Mouse (Mus musculus) MEL (cell line): Measurements from ENCODE around the gene Ier3. TPM values are rescaled to one million over a fixed set of nuclear protein-coding genes. Genes with fewer than 3 reads are reported as not detected.
A peak's percentile ranks its signal among the peaks of the same experiment; 100 is the strongest.

Source experiments
- DNase-seq: peaks from one replicate; pipeline ENCODE4 v3.0.0; 2011; ENCODE audit warnings: low read depth, low spot score
- H3K27ac ChIP-seq: 2 replicates; pipeline ENCODE4 v1.5.1; 2012; ENCODE audit warnings: low read depth, mild to moderate bottlenecking, control low read depth, low read length, moderate library complexity; ENCODE audit not compliant: control insufficient read depth
- H3K27me3 ChIP-seq, 2 experiments: fragments of 150-350 bp in 1 of 2; sonication (generic) in 1 of 2; 2 replicates each; pipeline ENCODE4 v1.6.1; 2012; ENCODE audit warnings: low read length in 2 of 2, mild to moderate bottlenecking in 2 of 2, improper control_type of control experiment in 1 of 2, moderate library complexity in 1 of 2; ENCODE audit not compliant: insufficient read depth in 2 of 2, control insufficient read depth in 1 of 2
- H3K36me3 ChIP-seq, 2 experiments: 2 replicates each; pipeline ENCODE4 v1.6.1; 2012 to 2014; ENCODE audit warnings: low read length in 2 of 2, improper control_type of control experiment in 1 of 2, inconsistent platforms in 1 of 2, mild to moderate bottlenecking in 1 of 2; ENCODE audit not compliant: insufficient read depth in 2 of 2, control insufficient read depth in 1 of 2
- H3K4me1 ChIP-seq, 2 experiments: fragments of 150-350 bp in 1 of 2; sonication (generic) in 1 of 2; 2 replicates each; pipeline ENCODE4 v1.6.1; 2012; ENCODE audit warnings: low read length in 2 of 2, improper control_type of control experiment in 1 of 2, mild to moderate bottlenecking in 1 of 2; ENCODE audit not compliant: insufficient read depth in 2 of 2, control insufficient read depth in 1 of 2
- H3K4me3 ChIP-seq, 2 experiments: fragments of 150-350 bp in 1 of 2; sonication (generic) in 1 of 2; 2 replicates each; pipeline ENCODE4 v1.5.1; 2012; ENCODE audit warnings: low read depth in 2 of 2, low read length in 2 of 2, mild to moderate bottlenecking in 2 of 2, moderate library complexity in 2 of 2, control low read depth in 1 of 2, improper control_type of control experiment in 1 of 2; ENCODE audit not compliant: control insufficient read depth in 1 of 2, insufficient read depth in 1 of 2
- H3K79me2 ChIP-seq: 2 replicates; pipeline ENCODE4 v1.6.1; 2012; ENCODE audit warnings: mild to moderate bottlenecking, low read length, moderate library complexity; ENCODE audit not compliant: control insufficient read depth, poor library complexity, insufficient read depth
- H3K9ac ChIP-seq: 2 replicates; pipeline ENCODE4 v1.6.1; 2012; ENCODE audit warnings: low read depth, mild to moderate bottlenecking, control low read depth, low read length, moderate library complexity; ENCODE audit not compliant: control insufficient read depth, poor library complexity, severe bottlenecking
- H3K9me3 ChIP-seq: fragments of 150-350 bp; sonication (generic); replicated peaks from 2 replicates; pipeline ENCODE4 v1.6.1; 2012; ENCODE audit warnings: mild to moderate bottlenecking, low read length, improper control_type of control experiment, moderate library complexity; ENCODE audit not compliant: insufficient read depth
- BHLHE40 ChIP-seq: IDR thresholded peaks from 2 replicates; pipeline ENCODE4 v1.6.1; 2012; ENCODE audit warnings: low read depth, mild to moderate bottlenecking, inconsistent platforms, low read length, improper control_type of control experiment, borderline replicate concordance
- CHD2 ChIP-seq: IDR thresholded peaks from 2 replicates; pipeline ENCODE4 v1.6.1; 2011; ENCODE audit warnings: low read length, improper control_type of control experiment
- HCFC1 ChIP-seq: IDR thresholded peaks from 2 replicates; pipeline ENCODE4 v1.6.1; 2012; ENCODE audit warnings: low read depth, mild to moderate bottlenecking, inconsistent platforms, low read length, improper control_type of control experiment, moderate library complexity
- KAT2A ChIP-seq: conservative IDR thresholded peaks from 2 replicates; pipeline ENCODE4 v1.6.1; 2012; ENCODE audit warnings: low read depth, low read length, improper control_type of control experiment, inconsistent platforms
- MAFK ChIP-seq: IDR thresholded peaks from 2 replicates; pipeline ENCODE4 v1.6.1; 2011; ENCODE audit warnings: low read depth, mild to moderate bottlenecking, low read length, improper control_type of control experiment, borderline replicate concordance
- MEF2A ChIP-seq: IDR thresholded peaks from 2 replicates; pipeline ENCODE4 v1.6.1; 2014; ENCODE audit warnings: low read depth, mild to moderate bottlenecking, inconsistent platforms, low read length, improper control_type of control experiment; ENCODE audit not compliant: poor library complexity, insufficient replicate concordance, severe bottlenecking; ENCODE audit errors: extremely low read depth
- MYB ChIP-seq: IDR thresholded peaks from 2 replicates; pipeline ENCODE4 v1.6.1; 2011; ENCODE audit warnings: mild to moderate bottlenecking, low read depth, low read length, improper control_type of control experiment
- MYC ChIP-seq: IDR thresholded peaks from 2 replicates; pipeline ENCODE4 v1.6.1; 2011; ENCODE audit warnings: low read depth, mild to moderate bottlenecking, low read length, improper control_type of control experiment, moderate library complexity
- POLR2A ChIP-seq, 2 experiments: IDR thresholded peaks; 2 replicates each; pipeline ENCODE4 v1.6.1; 2011 to 2012; ENCODE audit warnings: low read length in 2 of 2, mild to moderate bottlenecking in 2 of 2, control low read depth in 1 of 2, improper control_type of control experiment in 1 of 2, low read depth in 1 of 2, moderate library complexity in 1 of 2; ENCODE audit not compliant: control insufficient read depth in 1 of 2, insufficient read depth in 1 of 2, poor library complexity in 1 of 2
- POLR2AphosphoS2 ChIP-seq: IDR thresholded peaks from 2 replicates; pipeline ENCODE4 v1.6.1; 2011; ENCODE audit warnings: low read length, improper control_type of control experiment
- RAD21 ChIP-seq: IDR thresholded peaks from 2 replicates; pipeline ENCODE4 v1.6.1; 2011; ENCODE audit warnings: mild to moderate bottlenecking, low read depth, low read length, improper control_type of control experiment
- RCOR1 ChIP-seq: IDR thresholded peaks from 2 replicates; pipeline ENCODE4 v1.6.1; 2012; ENCODE audit warnings: low read depth, mild to moderate bottlenecking, inconsistent platforms, low read length, improper control_type of control experiment
- SIN3A ChIP-seq: IDR thresholded peaks from 2 replicates; pipeline ENCODE4 v1.6.1; 2012; ENCODE audit warnings: low read length, improper control_type of control experiment, inconsistent platforms
- SMC3 ChIP-seq: IDR thresholded peaks from 2 replicates; pipeline ENCODE4 v1.6.1; 2011; ENCODE audit warnings: low read depth, low read length, improper control_type of control experiment
- TBP ChIP-seq: IDR thresholded peaks from 2 replicates; pipeline ENCODE4 v1.8.0; 2011; ENCODE audit warnings: low read depth, low read length, improper control_type of control experiment
- TCF12 ChIP-seq: IDR thresholded peaks from 2 replicates; pipeline ENCODE4 v1.6.1; 2014; ENCODE audit warnings: low read depth, mild to moderate bottlenecking, inconsistent platforms, low read length, improper control_type of control experiment, moderate library complexity
- USF1 ChIP-seq: IDR thresholded peaks from 2 replicates; pipeline ENCODE4 v1.6.1; 2014; ENCODE audit warnings: low read depth, mild to moderate bottlenecking, inconsistent platforms, low read length, improper control_type of control experiment, moderate library complexity
- USF2 ChIP-seq, 2 experiments: IDR thresholded peaks; 2 replicates each; pipeline ENCODE4 v1.6.1; 2011 to 2012; ENCODE audit warnings: improper control_type of control experiment in 2 of 2, low read length in 2 of 2, borderline replicate concordance in 1 of 2, inconsistent platforms in 1 of 2, low read depth in 1 of 2, mild to moderate bottlenecking in 1 of 2; ENCODE audit not compliant: insufficient read depth in 1 of 2
- ZC3H11A ChIP-seq: IDR thresholded peaks from 2 replicates; pipeline ENCODE4 v1.6.1; 2012; ENCODE audit warnings: low read depth, mild to moderate bottlenecking, inconsistent platforms, low read length, improper control_type of control experiment
- ZMIZ1 ChIP-seq: IDR thresholded peaks from 2 replicates; pipeline ENCODE4 v1.6.1; 2012; ENCODE audit warnings: low read depth, mild to moderate bottlenecking, inconsistent platforms, low read length, improper control_type of control experiment, moderate library complexity
- polyA plus RNA-seq, 2 experiments: library from polyadenylated mRNA; stranded (reverse) in 1 of 2; unstranded in 1 of 2; fragments of >175 nt in 1 of 2; fragments of >200 nt in 1 of 2; gene quantifications; 2 replicates each; pipeline versions ENCODE4 v1.2.1 to v1.2.4; 2012; ENCODE audit warnings: low replicate concordance in 2 of 2, low read depth in 1 of 2; ENCODE audit not compliant: insufficient read length in 2 of 2, insufficient read depth in 1 of 2, missing spikeins in 1 of 2
- total RNA-seq: library from RNA; depleted of rRNA; stranded (reverse); fragments of 300-350 nt; gene quantifications from 2 replicates; pipeline ENCODE4 v1.2.3, GENCODE M21; 2012

Ier3 gene
- total and polyA plus RNA-seq, 3 experiments: 5.5 to 12.2 TPM; not detected in 1

GRCm38 (mm10) chr17:35859371-35859770 is 37.9 kb downstream of the Ier3 start:
- Histone ChIP-seq H3K9me3 (no peaks in the 10 kb centered on the region), H3K4me1 (peaks cover 3 to 20% of the 10 kb centered on the region in 2 experiments; a peak in 3 of 4 replicates), H3K27me3 (no peaks in the 10 kb centered on the region), H3K27ac (no peak overlapping the region), H3K9ac (no peak overlapping the region), H3K79me2 (no peaks in the 10 kb centered on the region; the same call in 1 of the 2 replicates), H3K36me3 (peaks cover 3 to 14% of the 10 kb centered on the region in 2 experiments; a peak in 3 of 4 replicates), H3K4me3 (no peak overlapping the region)
- no peak for TF ChIP-seq KAT2A
- no peak for TF ChIP-seq ZMIZ1
- no peak for TF ChIP-seq ZC3H11A
- no peak for TF ChIP-seq POLR2A (IDR thresholded peaks at IDR 0.05; ENCODE audit: control insufficient read depth in 1 of 2, insufficient read depth in 1 of 2, low read depth in 1 of 2, low read length in 2 of 2, poor library complexity in 1 of 2)
- no peak for TF ChIP-seq TBP
- no peak for TF ChIP-seq SIN3A
- TF ChIP-seq SMC3: no peak
- TF ChIP-seq RCOR1: no peak
- TF ChIP-seq MEF2A: no peak
- no peak for TF ChIP-seq USF1
- no peak for TF ChIP-seq CHD2
- TF ChIP-seq BHLHE40: no peak
- no peak for TF ChIP-seq MAFK
- TF ChIP-seq MYB: no peak
- no peak for TF ChIP-seq TCF12
- no peak for TF ChIP-seq MYC
- no peak for TF ChIP-seq USF2 (IDR thresholded peaks at IDR 0.05; ENCODE audit: borderline replicate concordance in 1 of 2, insufficient read depth in 1 of 2, low read depth in 1 of 2, low read length in 2 of 2)
- peak; percentile 54 for DNase-seq

GRCm38 (mm10) chr17:35859835-35860234 is 38.4 kb downstream of the Ier3 start:
- TF ChIP-seq HCFC1 (no peak), RAD21 (no peak), USF1 (no peak), MYB (no peak), ZMIZ1 (no peak), ZC3H11A (no peak), POLR2AphosphoS2 (0 out of 2 replicates have a peak, but pooled peaks have one; percentile 15), SIN3A (no peak)
- Histone ChIP-seq H3K9ac (no peak overlapping the region), H3K4me1 (peaks cover 3 to 22% of the 10 kb centered on the region in 2 experiments; a peak in 3 of 4 replicates), H3K9me3 (no peaks in the 10 kb centered on the region), H3K27me3 (no peaks in the 10 kb centered on the region), H3K79me2 (no peaks in the 10 kb centered on the region; the same call in 1 of the 2 replicates), H3K4me3 (no peak overlapping the region), H3K27ac (no peak overlapping the region), H3K36me3 (peaks cover 3 to 14% of the 10 kb centered on the region in 2 experiments; a peak in 3 of 4 replicates)
- no peak for DNase-seq
